Mouse (Mus musculus) lung, adult 2 months (tissue): ENCODE measurements around the gene Grn.

Source experiments
- CTCF ChIP-seq: fragments of 200-500 bp; IDR thresholded peaks from 2 replicates; pipeline ENCODE4 v1.5.1; 2011; ENCODE audit warnings: mild to moderate bottlenecking, low read length, control low read depth; ENCODE audit not compliant: insufficient read depth
- POLR2A ChIP-seq: fragments of 200-500 bp; IDR thresholded peaks from 2 replicates; pipeline ENCODE4 v1.6.1; 2011; ENCODE audit warnings: low read depth, mild to moderate bottlenecking, control low read depth, low read length, borderline replicate concordance; ENCODE audit errors: extremely low read depth

GRCm38 (mm10) chr11:102384418-102384817 lies 45.7 kb upstream of the Grn start:
- TF ChIP-seq POLR2A (no peak), CTCF (no peak)
